Mouse (Mus musculus): ENCODE measurements around the gene Rev1. TPM values are rescaled to one million over a fixed set of nuclear protein-coding genes. Genes with fewer than 3 reads are reported as not detected.

Gene Rev1
- total RNA-seq (2021) = 10 to 100 TPM; 20.5 to 22.2 TPM
- long read RNA-seq, experiment 1, full-length matches to known transcripts = 4 of 19 reads
- long read RNA-seq, experiment 1, partial matches to known transcripts = 4 of 19 reads
- long read RNA-seq, experiment 1, other reads (novel, unspliced or antisense) = 11 of 19 reads
- long read RNA-seq, experiment 2, full-length matches to known transcripts = 12 of 26 reads
- long read RNA-seq, experiment 2, partial matches to known transcripts = 2 of 26 reads
- long read RNA-seq, experiment 2, other reads (novel, unspliced or antisense) = 12 of 26 reads

- peak; percentile 92 to 94 for DNase-seq (ENCODE audit: low spot score in 2 of 2)
These were observed at the start of gene Rev1 for GRCm38 (mm10) chr1:38129501-38130267. TSS of gene Rev1 (minus strand) at chr1:38129801.

- no peak for DNase-seq (ENCODE audit: low spot score in 2 of 2)
These were observed 49.3 kb upstream of the Rev1 start for GRCm38 (mm10) chr1:38178929-38179328.

- DNase-seq (ENCODE audit: low spot score in 2 of 2) = no peak
These were observed 46.5 kb upstream of the Rev1 start for GRCm38 (mm10) chr1:38176077-38176476.

- DNase-seq (ENCODE audit: low spot score in 2 of 2) = no peak
These were observed 42.3 kb upstream of the Rev1 start for GRCm38 (mm10) chr1:38171874-38172273.

- no peak for DNase-seq (ENCODE audit: low spot score in 2 of 2)
These were observed 36.1 kb upstream of the Rev1 start for GRCm38 (mm10) chr1:38165696-38166095.

- no peak for DNase-seq (ENCODE audit: low spot score in 2 of 2)
These were observed 20.5 kb upstream of the Rev1 start for GRCm38 (mm10) chr1:38150086-38150485.

- DNase-seq (ENCODE audit: low spot score in 2 of 2) = no peak
These were observed 16.4 kb upstream of the Rev1 start for GRCm38 (mm10) chr1:38146008-38146407.

GRCm38 (mm10) chr1:38141371-38141770 lies 11.8 kb upstream of the Rev1 start:
- no peak for DNase-seq (ENCODE audit: low spot score in 2 of 2)

GRCm38 (mm10) chr1:38140911-38141310 lies 11.3 kb upstream of the Rev1 start:
- DNase-seq (ENCODE audit: low spot score in 2 of 2) = no peak

GRCm38 (mm10) chr1:38139396-38139795 lies 9.8 kb upstream of the Rev1 start:
- DNase-seq (ENCODE audit: low spot score in 2 of 2) = no peak

GRCm38 (mm10) chr1:38132942-38133341 lies 3.3 kb upstream of the Rev1 start:
- DNase-seq (ENCODE audit: low spot score in 2 of 2) = no peak

- DNase-seq (ENCODE audit: low spot score in 2 of 2) = no peak
These were observed 1.3 kb upstream of the Rev1 start for GRCm38 (mm10) chr1:38130715-38131483.

- peak; percentile 45 to 61 for DNase-seq (ENCODE audit: low spot score in 2 of 2)
These were observed 623 bp downstream of the Rev1 start for GRCm38 (mm10) chr1:38128919-38129436.

- DNase-seq (ENCODE audit: low spot score in 2 of 2) = no peak
These were observed 2.6 kb downstream of the Rev1 start for GRCm38 (mm10) chr1:38127036-38127435.

- DNase-seq (ENCODE audit: low spot score in 2 of 2) = no peak
These were observed 3.2 kb downstream of the Rev1 start for GRCm38 (mm10) chr1:38126426-38126825.

- DNase-seq (ENCODE audit: low spot score in 2 of 2) = no peak
These were observed 5.3 kb downstream of the Rev1 start for GRCm38 (mm10) chr1:38124261-38124660.

- DNase-seq (ENCODE audit: low spot score in 2 of 2) = no peak
These were observed 8.7 kb downstream of the Rev1 start for GRCm38 (mm10) chr1:38120877-38121276.

GRCm38 (mm10) chr1:38118624-38119023 lies 11.0 kb downstream of the Rev1 start:
- no peak for DNase-seq (ENCODE audit: low spot score in 2 of 2)

- DNase-seq (ENCODE audit: low spot score in 2 of 2) = no peak
These were observed 19.8 kb downstream of the Rev1 start for GRCm38 (mm10) chr1:38109786-38110185.

GRCm38 (mm10) chr1:38103813-38104212 lies 25.8 kb downstream of the Rev1 start:
- DNase-seq (ENCODE audit: low spot score in 2 of 2) = no peak

GRCm38 (mm10) chr1:38103214-38103613 lies 26.4 kb downstream of the Rev1 start:
- DNase-seq (ENCODE audit: low spot score in 2 of 2) = no peak

- no peak for DNase-seq (ENCODE audit: low spot score in 2 of 2)
These were observed 48.3 kb downstream of the Rev1 start for GRCm38 (mm10) chr1:38081316-38081715.

Measured in adrenal gland, adult 18-20 months (tissue).